Mouse (Mus musculus) neural tube, embryonic 11.5 days (tissue): ENCODE measurements around the gene Ly6g6f. TPM values are rescaled to one million over a fixed set of nuclear protein-coding genes. Genes with fewer than 3 reads are reported as not detected.

Experiments used
- ATAC-seq: fragments of 200-750 bp; cut with Nextera tagmentation; 2 replicates; pipeline ENCODE4 v1.8.0; 2017; ENCODE audit warnings: moderate number of reproducible peaks, mild to moderate bottlenecking, moderate TSS enrichment, moderate library complexity; ENCODE audit not compliant: insufficient read depth, low FRiP score, low TSS enrichment
- DNase-seq: peaks from one replicate; pipeline ENCODE4 v3.0.0-alpha.2; 2015; ENCODE audit warnings: low spot score
- H3K27ac ChIP-seq: fragments of 300-500 bp; sonication (generic); 2 replicates; pipeline ENCODE4 v1.5.1; 2014; ENCODE audit warnings: low read depth, mild to moderate bottlenecking, low read length
- H3K27me3 ChIP-seq: fragments of 300-500 bp; sonication (generic); 2 replicates; pipeline ENCODE4 v1.6.1; 2014; ENCODE audit warnings: mild to moderate bottlenecking, low read length, mixed read lengths; ENCODE audit not compliant: control insufficient read depth, insufficient read depth
- H3K36me3 ChIP-seq: fragments of 300-500 bp; sonication (generic); 2 replicates; pipeline ENCODE4 v1.6.1; 2014; ENCODE audit warnings: mild to moderate bottlenecking, low read length, moderate library complexity, mixed read lengths; ENCODE audit not compliant: control insufficient read depth, insufficient read depth
- H3K4me1 ChIP-seq: fragments of 300-500 bp; sonication (generic); 2 replicates; pipeline ENCODE4 v1.6.1; 2014; ENCODE audit warnings: low read length, mixed read lengths; ENCODE audit not compliant: control insufficient read depth, insufficient read depth
- H3K4me2 ChIP-seq: fragments of 300-500 bp; sonication (generic); 2 replicates; pipeline ENCODE4 v1.6.1; 2014; ENCODE audit warnings: low read depth, mild to moderate bottlenecking, moderate library complexity
- H3K4me3 ChIP-seq: fragments of 300-500 bp; sonication (generic); 2 replicates; pipeline ENCODE4 v1.5.1; 2014; ENCODE audit warnings: low read depth, low read length
- H3K9ac ChIP-seq: fragments of 300-500 bp; sonication (generic); 2 replicates; pipeline ENCODE4 v1.6.1; 2014; ENCODE audit warnings: mild to moderate bottlenecking, low read length
- H3K9me3 ChIP-seq: fragments of 300-500 bp; sonication (generic); 2 replicates; pipeline ENCODE4 v1.6.1; 2016; ENCODE audit warnings: low read length; ENCODE audit not compliant: control insufficient read depth
- WGBS: fragments of 180-500 bp; shearing (Covaris S2); extraction: QIAGEN DNeasy Blood & Tissue Kit; methylation state at CpG from one replicate; pipeline ENCODE4 v1.1.7; 2014; 5-methylcytosine and 5-hydroxymethylcytosine counted together
- polyA plus RNA-seq: library from polyadenylated mRNA; unstranded; fragments of >200 nt; fragmentation: Nextera tagmentation; extraction: Ambion mirVana; gene quantifications from 2 replicates; pipeline ENCODE4 v1.2.1, GENCODE M21; 2014

The Ly6g6f gene
- polyA plus RNA-seq, 1 experiment from 2014 or later, result 1.4 TPM

DNA sequence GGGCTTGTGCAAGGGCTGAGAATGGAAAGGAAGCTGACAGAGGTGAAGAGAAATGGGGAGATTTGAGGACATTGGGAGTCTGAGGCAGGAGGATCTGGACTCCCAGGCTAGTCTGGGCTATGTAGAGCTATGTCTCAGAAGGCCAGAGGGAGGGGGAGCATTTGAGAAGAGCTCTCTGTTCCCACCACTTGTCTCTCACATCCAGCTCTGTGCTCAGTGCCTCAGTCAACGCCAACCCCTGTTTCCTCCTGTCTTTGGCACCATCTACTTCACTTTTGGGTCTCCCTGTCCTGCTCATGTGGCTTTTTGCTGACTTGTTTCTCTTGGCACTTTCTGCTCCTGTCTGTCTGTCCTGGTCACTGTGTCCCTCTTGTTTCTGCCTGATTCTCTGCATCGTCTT, 8.1 kb downstream of the Ly6g6f start:
- peak overlapping the region; percentile 42 for H3K4me2 ChIP-seq

DNA sequence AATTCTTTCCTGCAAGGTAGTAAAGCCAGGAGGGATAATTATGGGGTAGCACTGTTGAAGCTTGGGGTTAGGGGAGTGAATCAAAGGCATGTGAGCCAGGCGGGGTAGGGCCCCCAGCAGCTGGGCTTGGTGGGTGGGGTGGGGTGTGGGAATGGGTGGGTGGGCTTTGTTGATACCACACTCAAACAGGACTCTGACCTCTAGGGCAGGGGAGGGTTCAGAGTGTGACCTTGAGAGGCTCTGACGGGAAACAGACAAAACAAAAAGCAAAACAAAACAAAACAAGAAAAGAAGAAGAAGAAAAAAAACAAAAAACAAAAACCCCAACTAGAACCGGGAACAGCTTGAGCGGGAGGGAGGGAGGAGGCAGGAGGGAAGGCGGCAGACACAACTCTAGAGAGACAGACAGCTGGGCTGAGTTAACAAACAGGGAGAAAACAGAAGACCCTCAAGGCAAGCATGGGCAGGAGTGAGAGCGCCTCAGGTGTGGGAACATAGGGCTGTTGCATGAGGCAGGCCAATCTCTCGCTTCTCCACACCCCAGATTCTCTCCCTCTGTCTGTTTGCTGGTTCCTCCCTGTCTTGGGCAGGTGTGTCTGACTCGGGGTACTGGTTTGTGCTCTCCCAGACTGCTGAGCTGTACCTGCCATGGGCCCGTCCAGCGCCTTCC, 8.8 kb downstream of the Ly6g6f start, which contains the start of gene Ly6g6e:
Gene Ly6g6e, plus strand, starts transcription at position 396 of the 670 bp plus-strand sequence.
- peak within 1 kb of the TSS; percentile 42 for H3K4me2 ChIP-seq
- H3K9me3 ChIP-seq, result no peaks in the 10 kb centered on the region
- 25% methylated on average over 10 of the region's 10 CpGs for WGBS
- DNase-seq (no peak), ATAC-seq (no peak)
- H3K36me3 ChIP-seq, result no peaks in the 10 kb centered on the region
- H3K4me1 ChIP-seq, result peaks cover 9% of the 10 kb centered on the region
- peak within 1 kb of the TSS; percentile 9 for H3K4me3 ChIP-seq
- no peaks in the 10 kb centered on the region for H3K27me3 ChIP-seq
- H3K9ac ChIP-seq, result peak within 1 kb of the TSS; percentile 57
- no peak within 1 kb of the TSS for H3K27ac ChIP-seq

More for the DNA sequence above, 8.1 kb downstream of the Ly6g6f start:
- 30% methylated on average over 2 of the region's 2 CpGs for WGBS
- ATAC-seq, result no peak
- no peaks in the 10 kb centered on the region for H3K36me3 ChIP-seq
- H3K27ac ChIP-seq, result no peak overlapping the region
- peak overlapping the region; percentile 57 for H3K9ac ChIP-seq
- DNase-seq, result no peak
- no peaks in the 10 kb centered on the region for H3K27me3 ChIP-seq
- H3K4me1 ChIP-seq, result peaks cover 9% of the 10 kb centered on the region
- H3K9me3 ChIP-seq, result no peaks in the 10 kb centered on the region
- H3K4me3 ChIP-seq, result peak overlapping the region; percentile 9; the same call in 1 of the 2 replicates

DNA sequence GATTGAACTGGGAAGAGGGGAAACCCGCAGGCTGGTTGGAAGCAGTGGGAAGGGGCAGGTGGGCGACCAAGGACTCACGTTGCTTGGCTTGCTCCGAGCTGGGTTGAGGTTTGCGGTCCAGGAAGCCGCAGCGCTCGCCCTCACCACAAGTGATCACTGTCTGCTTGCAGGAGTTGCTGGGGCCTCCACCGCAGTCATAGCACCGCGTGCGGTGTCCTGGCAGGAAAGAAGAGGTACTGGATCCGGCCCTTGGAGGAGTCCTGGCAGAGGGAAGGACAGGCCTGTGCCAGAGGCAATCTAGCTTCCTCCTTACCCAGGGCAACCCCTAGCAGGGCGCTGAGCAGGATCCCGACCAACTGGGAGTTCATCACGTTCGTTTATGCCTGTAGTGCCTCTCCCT, 11.3 kb downstream of the Ly6g6f start:
- ATAC-seq, result no peak
- H3K4me3 ChIP-seq, result no peak overlapping the region
- H3K9ac ChIP-seq, result no peak overlapping the region
- no peak overlapping the region for H3K4me2 ChIP-seq
- 35% methylated on average over 17 of the region's 17 CpGs for WGBS
- DNase-seq, result no peak
- H3K36me3 ChIP-seq, result no peaks in the 10 kb centered on the region
- no peaks in the 10 kb centered on the region for H3K27me3 ChIP-seq
- H3K4me1 ChIP-seq, result peaks cover 9% of the 10 kb centered on the region
- H3K27ac ChIP-seq, result no peak overlapping the region
- H3K9me3 ChIP-seq, result no peaks in the 10 kb centered on the region

DNA sequence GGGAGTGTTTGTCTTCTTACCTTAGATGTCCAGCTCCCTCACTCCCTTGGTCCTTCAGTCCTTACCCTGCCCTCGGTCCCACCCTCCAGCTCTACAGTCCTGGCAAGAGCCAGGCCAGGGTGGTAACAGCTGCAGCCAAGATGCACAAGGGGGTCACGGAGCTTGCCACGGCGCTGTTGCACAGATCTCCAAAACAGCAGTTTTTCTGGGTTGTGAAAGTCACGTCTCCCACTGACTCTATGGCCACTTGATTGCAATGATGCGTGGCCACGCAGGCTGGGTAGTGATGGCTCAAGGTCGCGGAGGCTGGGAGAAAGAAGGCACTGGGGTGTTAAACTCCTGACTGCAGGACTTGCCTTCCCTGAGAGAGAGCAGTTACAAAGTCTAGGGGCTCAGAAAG, 14.0 kb downstream of the Ly6g6f start:
- H3K4me2 ChIP-seq, result no peak overlapping the region
- H3K4me1 ChIP-seq, result no peaks in the 10 kb centered on the region
- WGBS, result 81% methylated on average over 9 of the region's 9 CpGs
- H3K4me3 ChIP-seq, result no peak overlapping the region
- no peak for DNase-seq
- peaks cover 3% of the 10 kb centered on the region; the same call in 1 of the 2 replicates for H3K27me3 ChIP-seq
- no peaks in the 10 kb centered on the region for H3K36me3 ChIP-seq
- H3K9ac ChIP-seq, result no peak overlapping the region
- no peak for ATAC-seq
- H3K27ac ChIP-seq, result no peak overlapping the region
- H3K9me3 ChIP-seq, result no peaks in the 10 kb centered on the region

DNA sequence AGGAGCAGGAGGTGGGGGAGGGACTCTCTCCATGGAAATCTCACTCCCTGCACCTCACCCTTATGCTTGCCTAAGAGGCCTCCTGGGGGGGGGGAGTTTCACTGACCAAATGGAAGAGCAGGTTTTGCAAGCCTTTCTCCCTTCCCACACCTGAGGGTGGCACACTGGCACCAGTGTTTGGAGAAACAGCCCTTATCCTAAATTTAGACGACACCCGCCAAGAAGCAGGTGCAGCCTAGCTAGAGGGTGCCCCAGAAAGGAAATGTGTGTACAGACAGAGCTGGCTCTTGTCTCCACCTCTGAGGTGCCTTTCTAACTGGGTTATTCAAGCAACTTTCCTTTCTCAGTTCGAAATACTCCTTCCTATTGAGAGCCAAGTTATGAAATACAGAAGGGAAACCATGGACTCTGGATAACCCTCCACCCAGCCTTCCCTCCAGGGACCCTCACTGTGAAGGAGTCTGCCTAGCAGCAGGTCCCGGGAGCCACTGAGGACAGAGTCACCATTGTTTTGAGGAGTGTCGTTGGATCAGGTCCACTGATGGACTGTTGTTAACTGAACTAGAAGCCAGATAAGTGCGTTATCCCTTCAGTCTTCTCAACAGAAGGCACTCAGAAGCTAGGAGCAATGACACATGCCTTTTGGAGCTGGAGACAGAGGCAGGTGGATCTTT, 14.7 kb downstream of the Ly6g6f start:
- Histone ChIP-seq H3K4me1 (peaks cover under 1% of the 10 kb centered on the region; the same call in 1 of the 2 replicates), H3K4me2 (no peak overlapping the region), H3K27ac (no peak overlapping the region), H3K9ac (no peak overlapping the region), H3K36me3 (no peaks in the 10 kb centered on the region), H3K9me3 (no peaks in the 10 kb centered on the region), H3K4me3 (no peak overlapping the region), H3K27me3 (peaks cover 4% of the 10 kb centered on the region)
- WGBS, result 60% methylated on average over 6 of the region's 6 CpGs
- no peak for ATAC-seq
- DNase-seq, result no peak

DNA sequence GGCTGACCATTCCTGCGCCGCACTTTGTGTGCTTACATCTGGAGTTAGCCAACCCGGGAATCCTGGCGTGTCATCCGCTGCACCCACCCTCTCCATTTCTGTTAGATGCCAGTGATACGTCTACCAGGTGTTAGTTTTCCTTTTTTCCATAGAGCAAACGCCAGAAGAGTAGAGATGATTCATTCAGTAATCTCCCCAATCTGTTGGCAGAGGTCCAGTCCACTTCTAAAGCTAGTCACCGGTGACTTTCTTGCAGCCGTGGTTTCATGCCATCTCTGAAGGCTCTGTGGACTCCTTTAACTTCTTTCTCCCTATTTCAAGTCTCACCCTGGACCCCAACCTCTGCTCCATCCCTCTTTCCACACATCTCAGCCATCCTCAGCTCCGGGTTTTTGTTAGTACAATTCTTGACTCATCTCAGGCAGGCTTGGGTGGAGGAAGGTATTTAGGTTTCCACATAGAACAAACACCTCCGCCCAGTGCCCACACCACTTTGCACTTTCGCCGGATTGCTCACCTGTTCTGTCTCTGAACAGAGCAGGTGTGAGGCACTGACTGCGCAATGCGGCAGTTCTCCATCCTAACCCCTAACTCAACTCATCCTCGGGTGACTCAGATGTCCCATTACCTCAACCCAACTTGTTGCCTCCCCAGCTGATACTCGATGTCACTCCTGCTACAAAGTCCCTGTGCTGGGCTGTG, 17.0 kb downstream of the Ly6g6f start:
- H3K36me3 ChIP-seq, result no peaks in the 10 kb centered on the region
- no peak overlapping the region for H3K4me2 ChIP-seq
- peaks cover 13% of the 10 kb centered on the region for H3K4me1 ChIP-seq
- 88% methylated on average over 17 of the region's 17 CpGs for WGBS
- DNase-seq (no peak), ATAC-seq (no peak)
- no peak overlapping the region; the same call in 1 of the 2 replicates for H3K9ac ChIP-seq
- H3K9me3 ChIP-seq, result no peaks in the 10 kb centered on the region
- no peak overlapping the region for H3K4me3 ChIP-seq
- H3K27ac ChIP-seq, result no peak overlapping the region
- peaks cover 20% of the 10 kb centered on the region for H3K27me3 ChIP-seq

DNA sequence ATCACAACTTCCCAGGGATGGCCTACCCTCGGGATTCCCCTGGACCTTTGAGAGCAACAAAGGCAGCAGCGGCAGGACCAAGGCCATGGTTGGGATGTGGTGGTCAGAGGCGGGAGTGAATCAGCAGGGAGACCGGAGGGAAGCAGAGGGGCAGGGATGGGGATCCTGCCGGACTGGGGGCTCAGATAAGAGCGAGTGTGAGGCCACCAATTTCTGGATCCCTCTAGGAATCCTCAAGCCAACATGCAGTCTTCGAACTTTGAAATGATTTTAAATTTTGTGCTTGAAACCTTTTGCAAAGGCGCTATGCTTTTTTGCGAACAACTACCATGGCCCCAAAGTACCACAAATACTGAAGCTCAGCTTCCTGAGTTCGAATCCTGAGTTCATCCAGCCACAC, 19.3 kb downstream of the Ly6g6f start, which contains the start of gene Mpig6b:
Gene Mpig6b, minus strand, starts transcription at position 101 of the 400 bp plus-strand sequence.
- peaks cover 2% of the 10 kb centered on the region; the same call in 1 of the 2 replicates for H3K36me3 ChIP-seq
- ATAC-seq, result no peak
- H3K9ac ChIP-seq, result peak within 1 kb of the TSS; percentile 49
- no peaks in the 10 kb centered on the region for H3K9me3 ChIP-seq
- H3K4me3 ChIP-seq, result peak within 1 kb of the TSS; percentile 22
- DNase-seq, result no peak
- 47% methylated on average over 10 of the region's 10 CpGs for WGBS
- H3K27me3 ChIP-seq, result peaks cover 20% of the 10 kb centered on the region
- H3K4me2 ChIP-seq, result peak within 1 kb of the TSS; percentile 57
- H3K4me1 ChIP-seq, result peaks cover 13% of the 10 kb centered on the region
- H3K27ac ChIP-seq, result no peak within 1 kb of the TSS

DNA sequence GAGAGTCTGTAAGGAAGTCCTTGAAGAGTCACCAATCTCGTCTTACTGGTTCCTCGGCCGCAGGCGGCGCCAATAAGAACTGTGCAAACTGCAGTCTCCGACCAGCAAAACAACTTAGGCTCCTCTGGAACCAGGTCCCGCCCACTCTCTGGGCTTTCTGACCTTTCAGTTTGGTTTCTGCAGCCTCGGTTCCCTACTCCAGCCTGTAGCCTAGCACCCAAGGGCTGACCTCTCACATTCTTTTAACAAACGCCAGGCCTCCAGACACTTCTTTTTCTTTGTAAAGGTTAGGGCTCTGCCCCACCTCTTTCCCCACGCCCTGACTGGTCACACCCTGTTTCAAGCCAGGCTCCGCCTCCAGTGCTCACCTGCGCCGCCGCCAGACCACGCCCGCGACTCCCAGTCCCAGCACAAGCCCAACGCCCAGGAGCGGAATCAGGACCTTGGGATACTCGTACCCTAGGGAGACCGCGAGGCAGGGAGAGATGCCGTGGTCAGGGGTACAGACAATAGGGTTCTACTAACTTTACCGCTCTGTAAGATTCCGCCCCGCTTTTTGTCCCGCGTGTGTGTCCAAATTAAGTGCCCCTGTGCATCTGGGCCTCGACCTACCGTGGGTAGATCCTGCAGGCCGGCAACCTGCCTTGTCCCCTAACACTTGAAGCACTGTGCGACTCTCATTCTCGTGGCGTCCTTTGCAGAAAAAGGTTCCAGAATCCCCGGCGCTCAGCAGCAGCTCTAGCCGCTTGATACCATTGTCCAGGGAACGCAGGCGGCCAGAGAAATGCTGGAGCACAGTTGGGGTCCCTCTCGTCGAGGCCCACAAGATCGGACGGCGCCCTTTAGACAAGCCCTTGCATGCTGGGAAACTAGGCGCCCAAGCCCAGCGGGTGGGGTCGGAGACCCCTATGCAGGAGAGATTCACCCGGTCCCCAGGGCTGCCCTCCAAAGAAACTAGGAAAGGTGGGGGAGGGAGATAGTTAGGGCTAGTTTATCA, 20.2 kb downstream of the Ly6g6f start, which contains the start of gene Ly6g6c:
Gene Ly6g6c, plus strand, starts transcription at position 438 of the 997 bp plus-strand sequence.
- Histone ChIP-seq H3K27ac (no peak within 1 kb of the TSS), H3K4me3 (peak within 1 kb of the TSS; percentile 22), H3K27me3 (peaks cover 20% of the 10 kb centered on the region), H3K9me3 (no peaks in the 10 kb centered on the region), H3K4me2 (peak within 1 kb of the TSS; percentile 57), H3K36me3 (peaks cover 2% of the 10 kb centered on the region; the same call in 1 of the 2 replicates), H3K4me1 (peaks cover 16% of the 10 kb centered on the region), H3K9ac (peak within 1 kb of the TSS; percentile 49)
- ATAC-seq, result no peak
- DNase-seq, result peak; percentile 49
- WGBS, result under 1% methylated on average over 48 of the region's 48 CpGs
